Mouse (Mus musculus): ENCODE data around the gene Hist1h2bp.
"Not testable (repeated sequence)": the region's sequence is repeated elsewhere in the genome, so short reads cannot be mapped to it uniquely, and the experiment has no call there.

Gene Hist1h2bp

GRCm38 (mm10) chr13:21786899-21787629 is at the start of gene Hist1h2bp, which contains the start of gene Hist1h2an:
Gene Hist1h2bp (plus strand): TSS chr13:21787461.
Gene Hist1h2an (minus strand): TSS chr13:21787218.
- peak; percentile 87 for DNase-seq (ENCODE audit: low read depth, low spot score)

GRCm38 (mm10) chr13:21745006-21745405 is 42.3 kb upstream of the Hist1h2bp start:
- DNase-seq (ENCODE audit: low read depth, low spot score) = no peak

DNA sequence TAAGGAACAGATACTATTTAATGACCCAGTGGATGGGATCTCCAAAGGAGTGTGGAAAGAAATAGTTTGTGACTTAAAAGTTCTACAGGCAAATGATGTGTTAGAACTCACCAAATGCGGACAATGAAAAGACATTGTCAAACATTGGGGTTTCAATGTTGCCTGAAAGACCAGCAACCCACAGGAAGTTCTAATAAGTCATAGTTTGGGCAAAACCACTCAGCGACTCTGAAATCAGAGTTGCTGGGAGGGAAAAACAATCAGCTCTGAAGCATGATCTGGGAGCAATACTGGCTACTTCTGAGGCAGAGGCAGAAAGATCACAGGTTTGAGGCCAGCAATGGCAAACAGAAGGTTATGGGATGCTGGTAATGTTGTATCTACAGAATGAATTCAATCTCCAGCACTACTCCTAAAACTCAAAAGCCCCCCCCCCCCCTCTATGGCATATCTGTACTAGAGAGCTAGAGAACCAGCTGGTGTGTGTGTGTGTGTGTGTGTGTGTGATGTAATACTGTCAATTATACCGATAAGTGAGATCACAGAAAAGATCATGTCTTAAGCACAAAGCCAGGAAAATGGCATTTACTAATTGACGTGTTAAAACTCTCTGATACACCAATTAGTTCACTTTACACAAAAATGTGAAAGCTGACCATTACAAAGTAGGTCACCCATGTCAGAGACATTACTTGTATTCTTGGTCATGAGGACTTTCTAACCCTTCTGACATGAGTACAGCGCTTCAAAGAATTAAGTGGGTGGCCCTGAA is 37.7 kb upstream of the Hist1h2bp start:
- no peak for DNase-seq (ENCODE audit: low read depth, low spot score)

DNA sequence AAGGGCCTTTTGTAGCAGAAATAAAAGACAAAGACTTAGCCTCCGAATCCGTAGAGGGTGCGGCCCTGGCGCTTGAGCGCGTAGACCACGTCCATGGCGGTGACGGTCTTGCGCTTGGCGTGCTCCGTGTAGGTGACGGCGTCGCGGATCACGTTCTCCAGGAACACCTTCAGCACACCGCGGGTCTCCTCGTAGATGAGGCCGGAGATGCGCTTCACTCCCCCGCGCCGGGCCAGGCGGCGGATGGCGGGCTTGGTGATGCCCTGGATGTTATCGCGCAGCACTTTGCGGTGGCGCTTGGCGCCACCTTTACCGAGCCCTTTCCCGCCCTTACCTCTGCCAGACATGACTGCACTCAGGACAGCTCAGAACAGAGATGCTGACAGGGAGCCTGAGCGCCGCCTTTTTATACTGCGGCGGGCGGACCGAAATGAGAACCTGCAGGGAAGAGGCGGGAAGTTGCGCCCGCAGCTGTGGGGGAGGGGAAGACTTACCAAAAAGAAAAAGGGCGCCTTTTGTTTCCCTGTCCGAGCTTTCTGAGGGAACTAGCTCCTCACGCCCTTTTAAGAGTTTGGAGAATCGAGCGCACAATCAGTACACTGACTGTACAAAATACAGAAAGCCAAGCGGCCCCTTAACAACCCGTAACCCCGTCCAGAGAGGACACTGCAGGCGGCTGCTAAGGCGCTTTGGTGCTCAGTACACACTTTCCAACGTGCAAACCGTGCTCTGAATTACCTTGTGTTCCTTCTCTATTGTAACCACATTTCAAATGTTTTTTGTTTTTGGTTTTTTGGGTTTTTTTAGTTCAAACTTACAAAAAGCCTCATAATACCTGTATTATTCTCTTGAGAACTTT is 36.9 kb upstream of the Hist1h2bp start, which contains the start of gene Hist1h4k:
Gene Hist1h4k, minus strand, starts transcription at position 347 of the 859 bp plus-strand sequence.
- not testable (repeated sequence) for DNase-seq (ENCODE audit: low read depth, low spot score)

GRCm38 (mm10) chr13:21751417-21751816 is 35.8 kb upstream of the Hist1h2bp start:
- no peak for DNase-seq (ENCODE audit: low read depth, low spot score)

DNA sequence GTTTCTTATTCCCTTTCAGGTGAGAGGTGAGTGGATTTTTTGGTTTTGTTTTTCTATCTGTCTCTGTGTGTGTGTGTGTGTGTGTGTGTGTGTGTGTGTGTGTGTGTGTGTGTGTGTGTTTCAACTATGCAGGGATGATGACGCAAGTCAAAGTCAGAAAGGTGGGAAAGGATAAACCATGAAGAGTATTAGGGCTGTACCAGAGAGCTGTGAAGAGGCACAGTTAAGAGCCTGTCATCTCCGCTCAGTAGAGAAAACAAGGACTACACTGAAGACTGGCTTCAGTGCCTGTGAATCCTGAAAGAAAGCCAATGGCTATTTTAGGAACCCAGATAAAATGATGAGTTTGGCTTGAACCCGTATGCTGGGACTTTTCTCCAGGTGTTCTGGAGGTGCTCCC is 35.4 kb upstream of the Hist1h2bp start:
- no peak for DNase-seq (ENCODE audit: low read depth, low spot score)

- no peak for DNase-seq (ENCODE audit: low read depth, low spot score)
Measured at GRCm38 (mm10) chr13:21752356-21752755, 34.9 kb upstream of the Hist1h2bp start.

GRCm38 (mm10) chr13:21753051-21753523 is 34.2 kb upstream of the Hist1h2bp start:
- no peak for DNase-seq (ENCODE audit: low read depth, low spot score)

GRCm38 (mm10) chr13:21753524-21754285 is 33.6 kb upstream of the Hist1h2bp start, which contains the start of the genes Hist1h2ak and Hist1h2bn:
Gene Hist1h2ak (minus strand): TSS chr13:21753827.
Gene Hist1h2bn (plus strand): TSS chr13:21754123.
- DNase-seq (ENCODE audit: low read depth, low spot score) = peak; percentile 82

DNA sequence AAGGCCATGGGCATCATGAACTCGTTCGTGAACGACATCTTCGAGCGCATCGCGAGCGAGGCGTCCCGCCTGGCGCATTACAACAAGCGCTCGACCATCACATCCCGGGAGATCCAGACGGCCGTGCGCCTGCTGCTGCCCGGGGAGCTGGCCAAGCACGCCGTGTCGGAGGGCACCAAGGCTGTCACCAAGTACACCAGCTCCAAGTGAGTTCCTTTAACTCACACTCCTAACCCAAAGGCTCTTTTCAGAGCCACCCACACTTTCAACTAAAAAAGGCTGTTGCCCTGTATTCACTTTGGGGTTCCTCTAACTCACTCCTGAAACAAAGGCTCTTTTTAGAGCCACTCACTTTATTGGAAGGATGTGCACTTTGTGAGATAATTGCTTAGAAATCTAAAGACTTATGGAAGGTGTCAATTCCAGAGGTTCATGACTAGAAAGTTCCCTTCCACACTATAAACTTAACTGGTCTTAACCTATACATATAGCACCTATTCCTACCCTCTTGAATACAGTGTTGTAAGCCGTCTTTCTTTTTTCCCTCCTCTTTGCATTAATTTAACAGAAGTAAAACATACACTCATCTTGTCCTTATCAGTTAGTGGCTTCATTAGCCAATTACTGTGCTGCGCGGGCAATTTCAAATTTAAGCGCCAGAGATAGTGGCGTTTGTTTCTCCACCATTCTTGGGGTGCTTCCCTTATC is 32.8 kb upstream of the Hist1h2bp start:
- DNase-seq (ENCODE audit: low read depth, low spot score) = not testable (repeated sequence)

DNA sequence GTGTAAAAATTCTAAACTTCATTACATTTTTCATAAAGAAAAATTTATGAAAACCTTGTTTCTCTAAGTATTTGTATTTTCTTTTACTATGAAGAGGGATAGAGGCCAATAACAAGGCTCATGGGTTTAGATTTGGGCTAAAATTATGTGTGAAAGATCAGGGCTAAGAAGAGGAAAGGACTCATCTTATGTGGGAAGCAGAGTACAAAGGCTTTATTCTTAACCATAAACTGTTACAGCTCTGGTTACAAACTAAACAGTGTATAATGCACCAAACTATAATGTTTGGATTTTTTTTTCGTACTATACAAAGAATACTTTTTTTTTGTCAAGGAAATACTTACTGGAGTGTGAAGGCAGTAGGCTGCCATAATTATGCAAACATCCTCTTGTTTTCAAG is 31.6 kb upstream of the Hist1h2bp start:
- no peak for DNase-seq (ENCODE audit: low read depth, low spot score)

GRCm38 (mm10) chr13:21778814-21779766 is 8.2 kb upstream of the Hist1h2bp start:
- DNase-seq (ENCODE audit: low read depth, low spot score) = no peak

DNA sequence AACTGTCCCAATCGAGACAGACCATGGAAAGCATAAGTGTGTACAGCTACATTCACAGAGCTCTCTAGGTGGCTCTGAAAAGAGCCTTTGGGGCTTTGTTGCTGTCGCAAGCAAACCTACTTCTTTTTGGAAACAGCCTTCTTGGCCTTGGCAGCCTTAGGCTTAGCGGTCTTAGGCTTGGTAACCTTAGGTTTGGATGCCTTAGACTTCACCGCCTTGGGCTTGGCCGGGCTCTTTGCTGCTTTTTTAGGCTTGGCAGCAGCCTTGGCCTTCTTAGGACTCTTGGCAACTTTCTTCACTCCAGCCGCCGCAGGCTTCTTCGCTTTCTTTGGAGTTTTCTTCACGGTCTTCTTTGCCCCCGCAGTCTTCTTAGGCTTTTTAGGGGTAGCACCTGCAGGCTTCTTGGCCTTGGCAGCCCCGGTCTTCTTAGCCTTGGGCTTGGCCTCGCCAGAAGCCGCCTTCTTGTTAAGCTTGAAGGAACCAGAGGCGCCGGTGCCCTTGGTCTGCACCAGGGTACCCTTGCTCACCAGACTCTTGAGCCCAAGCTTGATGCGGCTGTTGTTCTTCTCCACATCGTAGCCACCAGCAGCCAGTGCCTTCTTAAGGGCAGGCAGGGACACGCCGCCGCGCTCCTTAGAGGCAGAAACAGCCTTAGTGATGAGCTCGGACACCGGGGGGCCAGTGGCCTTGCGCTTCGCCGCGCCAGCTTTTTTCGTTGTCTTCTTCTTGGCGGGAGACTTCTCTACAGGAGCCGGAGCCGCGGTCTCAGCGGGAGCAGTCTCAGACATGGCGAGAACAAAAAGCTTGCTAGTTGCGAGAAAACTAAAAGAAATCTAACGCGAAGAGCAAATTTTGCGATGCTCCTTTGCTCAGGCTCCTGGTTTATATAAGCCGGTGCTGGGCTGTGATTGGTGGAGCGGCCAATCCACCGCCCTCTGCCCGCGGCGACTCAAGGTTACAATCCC is 7.2 kb upstream of the Hist1h2bp start, which contains the start of gene Hist1h1b:
Gene Hist1h1b, minus strand, starts transcription at position 859 of the 965 bp plus-strand sequence.
- no peak for DNase-seq (ENCODE audit: low read depth, low spot score)

DNA sequence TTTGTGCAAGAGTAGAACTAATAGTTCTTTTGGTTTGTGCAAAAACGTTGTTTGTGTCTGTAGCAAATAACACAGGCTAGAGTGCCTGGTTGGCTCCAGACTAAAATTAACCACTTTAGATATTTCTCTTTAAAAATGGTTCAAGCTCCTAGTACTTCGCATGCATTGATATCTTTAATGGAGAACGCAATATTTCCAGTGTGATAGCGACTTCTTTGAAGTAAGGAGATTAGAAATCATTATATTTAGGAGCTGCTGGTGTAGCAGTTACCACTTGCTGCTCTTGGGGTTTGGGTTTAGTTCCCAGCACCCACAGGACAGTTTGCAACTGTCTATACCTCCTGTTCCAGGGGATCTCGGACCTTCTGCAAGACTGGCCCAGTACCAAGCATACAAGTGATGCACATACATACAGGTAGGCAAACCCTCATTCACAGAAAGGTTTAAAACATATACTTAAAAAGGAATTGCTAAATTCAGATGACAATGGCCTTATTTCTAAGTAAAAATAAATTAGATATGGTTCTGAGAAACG is 6.2 kb upstream of the Hist1h2bp start:
- no peak for DNase-seq (ENCODE audit: low read depth, low spot score)

- DNase-seq (ENCODE audit: low read depth, low spot score) = no peak
Measured at GRCm38 (mm10) chr13:21781639-21782038, 5.6 kb upstream of the Hist1h2bp start.

- not testable (repeated sequence) for DNase-seq (ENCODE audit: low read depth, low spot score)
Measured at GRCm38 (mm10) chr13:21782361-21783254, 4.7 kb upstream of the Hist1h2bp start.
